Mouse (Mus musculus) heart, adult 2 months (tissue): ENCODE results near the gene Chn1. TPM values are rescaled to one million over a fixed set of nuclear protein-coding genes. Genes with fewer than 3 reads are reported as not detected.

ENCODE experiments used
- DNase-seq, 2 experiments: peaks; one replicate each; pipeline ENCODE4 v3.0.0; 2021
- H3K27ac ChIP-seq: fragments of 200-600 bp; 2 replicates; pipeline ENCODE4 v1.8.1; 2022
- H3K27me3 ChIP-seq: fragments of 200-500 bp; 2 replicates; pipeline ENCODE4 v1.6.1; 2012; ENCODE audit warnings: mild to moderate bottlenecking, low read length, inconsistent platforms, mixed read lengths; ENCODE audit not compliant: control insufficient read depth, insufficient read depth
- H3K36me3 ChIP-seq: fragments of 200-500 bp; 2 replicates; pipeline ENCODE4 v1.6.1; 2012; ENCODE audit warnings: low read length, inconsistent platforms; ENCODE audit not compliant: control insufficient read depth, insufficient read depth
- H3K4me1 ChIP-seq: fragments of 200-500 bp; 2 replicates; pipeline ENCODE4 v1.6.1; 2011; ENCODE audit warnings: low read length; ENCODE audit not compliant: control insufficient read depth, insufficient read depth
- H3K4me3 ChIP-seq: fragments of 200-600 bp; 2 replicates; pipeline ENCODE4 v1.8.1; 2022
- H3K79me2 ChIP-seq: fragments of 200-500 bp; replicated peaks from 2 replicates; pipeline ENCODE4 v1.6.1; 2012; ENCODE audit warnings: mild to moderate bottlenecking, inconsistent platforms, low read length, moderate library complexity, mixed read lengths; ENCODE audit not compliant: control insufficient read depth, insufficient read depth
- H3K9ac ChIP-seq: fragments of 200-500 bp; 2 replicates; pipeline ENCODE4 v1.6.1; 2012; ENCODE audit warnings: low read depth, mild to moderate bottlenecking, control low read depth, inconsistent platforms, low read length, mixed read lengths
- CTCF ChIP-seq: fragments of 200-600 bp; IDR thresholded peaks from 2 replicates; pipeline ENCODE4 v1.8.1; 2022; ENCODE audit warnings: antibody characterized with exemption, mild to moderate bottlenecking, moderate library complexity
- EP300 ChIP-seq: fragments of 200-500 bp; IDR thresholded peaks from 2 replicates; pipeline ENCODE4 v1.6.1; 2011; ENCODE audit warnings: low read depth, low read length, control low read depth; ENCODE audit not compliant: insufficient read depth
- POLR2A ChIP-seq: fragments of 200-500 bp; IDR thresholded peaks from 2 replicates; pipeline ENCODE4 v1.6.1; 2011; ENCODE audit warnings: mild to moderate bottlenecking, low read depth, low read length, control low read depth; ENCODE audit not compliant: insufficient read depth
- WGBS: fragments of 180-500 bp; shearing (Covaris S2); methylation state at CpG from one replicate; pipeline ENCODE4 v1.1.7; 2018; 5-methylcytosine and 5-hydroxymethylcytosine counted together
- intact Hi-C: fragments of 180-260 bp; cut with DNase I; formaldehyde crosslinking; loops from one replicate; pipeline ENCODE4 v1.15.1; 2025
- polyA plus RNA-seq: library from polyadenylated mRNA; depleted of rRNA; stranded (reverse); fragments of >200 nt; gene quantifications from 2 replicates; pipeline ENCODE4 v1.2.3, GENCODE M21; 2012
- total RNA-seq, 2 experiments: library from RNA; stranded (reverse); gene quantifications; 2 replicates each; pipeline ENCODE4 v1.2.3; 2021

Gene Chn1
- total and polyA plus RNA-seq, 3 experiments = 33.9 to 35.2 (median 35.2) TPM

- Histone ChIP-seq H3K27ac (peak overlapping the region; percentile 7; the same call in 1 of the 2 replicates), H3K36me3 (no peaks in the 10 kb centered on the region; the same call in 1 of the 2 replicates), H3K4me1 (peaks cover 3% of the 10 kb centered on the region; the same call in 1 of the 2 replicates), H3K79me2 (no peaks in the 10 kb centered on the region; the same call in 1 of the 2 replicates), H3K27me3 (no peaks in the 10 kb centered on the region), H3K4me3 (no peak overlapping the region), H3K9ac (no peak overlapping the region)
- WGBS = 76% methylated on average over 8 of the region's 8 CpGs
- DNase-seq = no peak
- intact Hi-C loops = no loop called here
- TF ChIP-seq EP300 (no peak), POLR2A (no peak), CTCF (no peak)
These were observed 116.1 kb downstream of the Chn1 start for GRCm38 (mm10) chr2:73659041-73659440.

- peaks cover 3% of the 10 kb centered on the region; the same call in 1 of the 2 replicates for H3K4me1 ChIP-seq
- H3K27ac ChIP-seq = peak overlapping the region; percentile 32
- no peaks in the 10 kb centered on the region for H3K27me3 ChIP-seq
- no peak for TF ChIP-seq POLR2A
- TF ChIP-seq EP300 = no peak
- TF ChIP-seq CTCF = no peak
- H3K4me3 ChIP-seq = no peak overlapping the region
- no peaks in the 10 kb centered on the region for H3K79me2 ChIP-seq
- H3K9ac ChIP-seq = no peak overlapping the region
- WGBS = 86% methylated on average over 3 of the region's 3 CpGs
- intact Hi-C loops = no loop called here
- no peak for DNase-seq
- no peaks in the 10 kb centered on the region; the same call in 1 of the 2 replicates for H3K36me3 ChIP-seq
These were observed 117.2 kb downstream of the Chn1 start for GRCm38 (mm10) chr2:73657961-73658360.

- H3K36me3 ChIP-seq = no peaks in the 10 kb centered on the region; the same call in 1 of the 2 replicates
- H3K27me3 ChIP-seq = no peaks in the 10 kb centered on the region
- peak overlapping the region; percentile 38; the same call in 1 of the 2 replicates for H3K27ac ChIP-seq
- no peak for TF ChIP-seq CTCF
- TF ChIP-seq EP300 = 0 out of 2 replicates have a peak, but pooled peaks have one; percentile 21
- TF ChIP-seq POLR2A = peak; percentile 33; the same call in 1 of the 2 replicates
- no peak overlapping the region for H3K4me3 ChIP-seq
- peaks cover 4% of the 10 kb centered on the region for H3K4me1 ChIP-seq
- intact Hi-C loops = no loop called here
- peak; percentile 35 to 51 for DNase-seq
- H3K9ac ChIP-seq = no peak overlapping the region
- WGBS = 53% methylated on average over 7 of the region's 7 CpGs
- H3K79me2 ChIP-seq = no peaks in the 10 kb centered on the region
These were observed 118.0 kb downstream of the Chn1 start for GRCm38 (mm10) chr2:73657151-73657550.

GRCm38 (mm10) chr2:73655663-73656062 is 119.5 kb downstream of the Chn1 start:
- H3K4me1 ChIP-seq = peaks cover 4% of the 10 kb centered on the region
- no peak for DNase-seq
- WGBS = 80% methylated on average over 4 of the region's 4 CpGs
- TF ChIP-seq POLR2A = no peak
- TF ChIP-seq CTCF = no peak
- no peak for TF ChIP-seq EP300
- H3K36me3 ChIP-seq = no peaks in the 10 kb centered on the region; the same call in 1 of the 2 replicates
- H3K4me3 ChIP-seq = no peak overlapping the region
- H3K27ac ChIP-seq = no peak overlapping the region
- no peak overlapping the region for H3K9ac ChIP-seq
- no peaks in the 10 kb centered on the region for H3K27me3 ChIP-seq
- intact Hi-C loops = no loop called here
- no peaks in the 10 kb centered on the region for H3K79me2 ChIP-seq

GRCm38 (mm10) chr2:73654892-73655243 is 120.3 kb downstream of the Chn1 start:
- Histone ChIP-seq H3K27me3 (no peaks in the 10 kb centered on the region), H3K9ac (no peak overlapping the region), H3K4me3 (no peak overlapping the region), H3K79me2 (no peaks in the 10 kb centered on the region), H3K27ac (no peak overlapping the region), H3K4me1 (peaks cover 4% of the 10 kb centered on the region), H3K36me3 (no peaks in the 10 kb centered on the region; the same call in 1 of the 2 replicates)
- intact Hi-C loops = no loop called here
- TF ChIP-seq CTCF = no peak
- no peak for TF ChIP-seq POLR2A
- no peak for TF ChIP-seq EP300
- DNase-seq = no peak
- 44% methylated on average over 1 of the region's 1 CpGs for WGBS

GRCm38 (mm10) chr2:73654059-73654891 is 120.9 kb downstream of the Chn1 start:
- Histone ChIP-seq H3K27me3 (no peaks in the 10 kb centered on the region), H3K27ac (no peak overlapping the region), H3K36me3 (no peaks in the 10 kb centered on the region; the same call in 1 of the 2 replicates), H3K4me1 (peaks cover 4% of the 10 kb centered on the region), H3K79me2 (no peaks in the 10 kb centered on the region), H3K4me3 (no peak overlapping the region), H3K9ac (no peak overlapping the region)
- WGBS = 71% methylated on average over 4 of the region's 4 CpGs
- TF ChIP-seq POLR2A = no peak
- TF ChIP-seq CTCF = no peak
- no peak for TF ChIP-seq EP300
- no peak for DNase-seq
- intact Hi-C loops = no loop called here
